26 mouse cellular contexts compared by ENCODE assay signal in genomic region chr2:93681321-93681720, GRCm38 (mm10). TPM values are rescaled to one million over a fixed set of nuclear protein-coding genes. Genes with fewer than 3 reads are reported as not detected.
"Had no signal": no experiment of that assay in that cellular context is flagged by ENCODE, and none has a peak within 500 bp of the region (broad histone marks: within the 10 kb centered on the region; RNA-seq: fewer than 3 reads in every experiment).

No protein-coding gene starts in this region.

- ATAC-seq: hindbrain, embryonic 16.5 days; inflammation-experienced regulatory T-cells, adult 6 months; liver, embryonic 12.5 days had no signal

- H3K9ac ChIP-seq: heart, embryonic 12.5 days; hindbrain, embryonic 12.5 days; hindbrain, embryonic 14.5 days; kidney, embryonic 15.5 days; limb, embryonic 13.5 days; limb, embryonic 15.5 days; liver, embryonic 12.5 days; liver, embryonic 14.5 days had no signal

- H3K36me3 ChIP-seq: heart, embryonic 12.5 days; hindbrain, embryonic 10.5 days; hindbrain, embryonic 12.5 days; kidney, embryonic 15.5 days; limb, embryonic 13.5 days; limb, embryonic 15.5 days; liver, embryonic 12.5 days had no signal

- H3K4me3 ChIP-seq: heart, adult 2 months; heart, embryonic 12.5 days; hindbrain, embryonic 10.5 days; hindbrain, embryonic 12.5 days; kidney, embryonic 15.5 days; layer of hippocampus, adult 2 months; left cerebral cortex, adult 2 months; limb, embryonic 13.5 days; limb, embryonic 15.5 days; liver, embryonic 12.5 days had no signal

- H3K27me3 ChIP-seq: heart, embryonic 12.5 days; hindbrain, embryonic 12.5 days; limb, embryonic 15.5 days; liver, embryonic 12.5 days had no signal

- H3K4me2 ChIP-seq: heart, embryonic 12.5 days; hindbrain, embryonic 12.5 days; hindbrain, embryonic 14.5 days; kidney, embryonic 15.5 days; limb, embryonic 13.5 days; limb, embryonic 15.5 days; liver, embryonic 12.5 days had no signal

- DNase-seq: gastrocnemius, postnatal 14 days; gastrocnemius, postnatal 36 days; heart, adult 11 months; heart, adult 2 months; heart, postnatal 10 days; heart, postnatal 4 days; kidney, adult 11 months; kidney, adult 2 months; kidney, adult 9 months; kidney, postnatal 14 days; kidney, postnatal 4 days had no signal

- H3K4me1 ChIP-seq: kidney, embryonic 15.5 days had no signal

- H3K9me3 ChIP-seq: heart, embryonic 12.5 days; hindbrain, embryonic 10.5 days; hindbrain, embryonic 12.5 days; kidney, embryonic 15.5 days; limb, embryonic 13.5 days; limb, embryonic 15.5 days; liver, embryonic 12.5 days had no signal

- H3K27ac ChIP-seq: heart, adult 2 months; hindbrain, embryonic 10.5 days; hindbrain, embryonic 12.5 days; hindbrain, embryonic 14.5 days; kidney, embryonic 15.5 days; kidney, postnatal 0 days; layer of hippocampus, adult 2 months; left cerebral cortex, adult 2 months; limb, embryonic 13.5 days; limb, embryonic 15.5 days; liver, embryonic 12.5 days; liver, embryonic 14.5 days had no signal

RNA-seq across cellular contexts. Expression of gene Alx4, which starts 39.1 kb away (rescaled TPM):
- total RNA-seq: liver, adult 2 months had no signal
- polyA plus RNA-seq: liver, adult 2 months had no signal
